Mouse (Mus musculus): Measurements from ENCODE around the gene Ccin.

- TF ChIP-seq GATA1 (IDR thresholded peaks at IDR 0.05; ENCODE audit: borderline replicate concordance, low read length) (no peak), FLI1 (IDR thresholded peaks at IDR 0.05; ENCODE audit: low read length) (no peak)
Measured at GRCm38 (mm10) chr4:43964951-43965684, 18.2 kb upstream of the Ccin start.

All from megakaryocyte, embryonic 14.5 days (primary cell).